Mouse (Mus musculus) E14TG2a.4 (cell line): ENCODE results near the gene Appl2.

Experiments used
- CTCF ChIP-seq: conservative IDR thresholded peaks from 2 replicates; pipeline ENCODE4 v1.5.1; 2014; ENCODE audit warnings: low read length
- POU5F1 ChIP-seq: IDR thresholded peaks from 2 replicates; pipeline ENCODE4 v1.6.1; 2014; ENCODE audit warnings: low read length, borderline replicate concordance

- TF ChIP-seq CTCF (no peak), POU5F1 (no peak)
Measured at GRCm38 (mm10) chr10:83627113-83627687, 21.3 kb downstream of the Appl2 start.
